Mouse (Mus musculus) adrenal gland, adult 8-10 months (tissue): ENCODE results near the gene Tmem178b. TPM values are rescaled to one million over a fixed set of nuclear protein-coding genes. Genes with fewer than 3 reads are reported as not detected.

ENCODE experiments used
- total RNA-seq, 4 experiments: library from RNA; stranded (reverse); gene quantifications; 2 replicates each; pipeline ENCODE4 v1.2.4; 2022

Gene Tmem178b
- total RNA-seq, 4 experiments from 2014 or later: 19.2 to 38.5 (median 24.0) TPM

Other genes starting within 250 kb of the Tmem178b start
- gene Braf, start 147.8 kb upstream of the Tmem178b start, total RNA-seq: 10 to 100 TPM; 34.1 to 50.0 (median 43.8) TPM
- gene Mrps33, start 62.3 kb upstream of the Tmem178b start, total RNA-seq: 10 to 100 TPM; 52.2 to 76.7 (median 72.3) TPM